Mouse (Mus musculus) liver, adult 2 months (tissue): ENCODE measurements around the gene Zfp831. TPM values are rescaled to one million over a fixed set of nuclear protein-coding genes. Genes with fewer than 3 reads are reported as not detected.

ENCODE experiments used
- DNase-seq: peaks from one replicate; pipeline ENCODE4 v3.0.0-alpha.2; 2011; ENCODE audit warnings: low read depth, low spot score; ENCODE audit errors: extremely low read depth
- H3K27ac ChIP-seq: fragments of 200-500 bp; replicated peaks from 2 replicates; pipeline ENCODE4 v1.5.1; 2012; ENCODE audit warnings: low read depth, mild to moderate bottlenecking, control low read depth, inconsistent platforms, low read length; ENCODE audit not compliant: insufficient read depth
- H3K27me3 ChIP-seq: fragments of 200-500 bp; 2 replicates; pipeline ENCODE4 v1.6.1; 2012; ENCODE audit warnings: mild to moderate bottlenecking, moderate library complexity, low read length, inconsistent platforms; ENCODE audit not compliant: control insufficient read depth, insufficient read depth
- H3K36me3 ChIP-seq: fragments of 200-500 bp; 2 replicates; pipeline ENCODE4 v1.6.1; 2012; ENCODE audit warnings: low read length, inconsistent platforms; ENCODE audit not compliant: control insufficient read depth, insufficient read depth
- H3K4me1 ChIP-seq: fragments of 200-500 bp; 2 replicates; pipeline ENCODE4 v1.6.1; 2011; ENCODE audit warnings: low read length; ENCODE audit not compliant: control insufficient read depth, insufficient read depth
- H3K4me3 ChIP-seq: fragments of 200-500 bp; 2 replicates; pipeline ENCODE4 v1.5.1; 2011; ENCODE audit warnings: low read depth, mild to moderate bottlenecking, control low read depth, low read length, moderate library complexity; ENCODE audit not compliant: insufficient read depth
- H3K79me2 ChIP-seq: fragments of 200-500 bp; 2 replicates; pipeline ENCODE4 v1.6.1; 2012; ENCODE audit warnings: inconsistent platforms, mild to moderate bottlenecking, low read length, moderate library complexity; ENCODE audit not compliant: control insufficient read depth, insufficient read depth
- H3K9ac ChIP-seq: fragments of 200-500 bp; 2 replicates; pipeline ENCODE4 v1.6.1; 2012; ENCODE audit warnings: low read depth, mild to moderate bottlenecking, control low read depth, inconsistent platforms, low read length
- CTCF ChIP-seq: fragments of 200-500 bp; IDR thresholded peaks from 2 replicates; pipeline ENCODE4 v1.5.1; 2011; ENCODE audit warnings: low read depth, low read length, control low read depth
- POLR2A ChIP-seq: fragments of 200-500 bp; IDR thresholded peaks from 2 replicates; pipeline ENCODE4 v1.6.1; 2011; ENCODE audit warnings: low read length, control low read depth; ENCODE audit not compliant: insufficient read depth; ENCODE audit errors: extremely low read depth
- WGBS: fragments of 180-500 bp; shearing (Covaris S2); methylation state at CpG from one replicate; pipeline ENCODE4 v1.1.7; 2018; 5-methylcytosine and 5-hydroxymethylcytosine counted together
- polyA plus RNA-seq: library from polyadenylated mRNA; depleted of rRNA; stranded (reverse); fragments of >200 nt; gene quantifications from 2 replicates; pipeline ENCODE4 v1.2.3, GENCODE M21; 2012
- total RNA-seq: library from RNA; depleted of rRNA; stranded (reverse); fragments of >200 nt; gene quantifications from 2 replicates; pipeline ENCODE4 v1.2.3, GENCODE M21; 2014

Gene Zfp831
- total and polyA plus RNA-seq, 2 experiments = 0.06 to 0.09 TPM

- DNase-seq = no peak
- Histone ChIP-seq H3K36me3 (no peaks in the 10 kb centered on the region), H3K9ac (no peak overlapping the region), H3K27ac (no peak overlapping the region), H3K79me2 (no peaks in the 10 kb centered on the region), H3K27me3 (no peaks in the 10 kb centered on the region), H3K4me3 (no peak overlapping the region), H3K4me1 (peaks cover 2% of the 10 kb centered on the region; the same call in 1 of the 2 replicates)
- TF ChIP-seq POLR2A = no peak
- WGBS = 71% methylated on average over 3 of the region's 3 CpGs
These were observed 25.5 kb downstream of the Zfp831 start for GRCm38 (mm10) chr2:174668806-174669205.

GRCm38 (mm10) chr2:174672506-174673190 lies 29.3 kb downstream of the Zfp831 start:
- H3K4me3 ChIP-seq = no peak overlapping the region; the same call in 1 of the 2 replicates
- H3K27ac ChIP-seq = no peak overlapping the region
- H3K9ac ChIP-seq = no peak overlapping the region
- peaks cover 2% of the 10 kb centered on the region; the same call in 1 of the 2 replicates for H3K4me1 ChIP-seq
- no peaks in the 10 kb centered on the region for H3K79me2 ChIP-seq
- no peaks in the 10 kb centered on the region for H3K36me3 ChIP-seq
- 34% methylated on average over 11 of the region's 11 CpGs for WGBS
- TF ChIP-seq CTCF (peak; percentile 39; the same call in 1 of the 2 replicates), POLR2A (no peak)
- H3K27me3 ChIP-seq = no peaks in the 10 kb centered on the region; the same call in 1 of the 2 replicates
- DNase-seq = peak; percentile 46

- peak overlapping the region; percentile 49 for H3K9ac ChIP-seq
- peak; percentile 59 for DNase-seq
- no peaks in the 10 kb centered on the region for H3K79me2 ChIP-seq
- H3K4me1 ChIP-seq = peaks cover 2% of the 10 kb centered on the region; the same call in 1 of the 2 replicates
- no peaks in the 10 kb centered on the region for H3K36me3 ChIP-seq
- H3K27ac ChIP-seq = no peak overlapping the region
- under 1% methylated on average over 25 of the region's 25 CpGs for WGBS
- peak overlapping the region; percentile 50 for H3K4me3 ChIP-seq
- H3K27me3 ChIP-seq = no peaks in the 10 kb centered on the region; the same call in 1 of the 2 replicates
- TF ChIP-seq CTCF (peak; percentile 88), POLR2A (no peak)
These were observed 30.4 kb downstream of the Zfp831 start for GRCm38 (mm10) chr2:174673592-174674286.

- H3K4me1 ChIP-seq = peaks cover 2% of the 10 kb centered on the region; the same call in 1 of the 2 replicates
- no peak for TF ChIP-seq CTCF
- TF ChIP-seq POLR2A = no peak
- no peaks in the 10 kb centered on the region for H3K79me2 ChIP-seq
- no peaks in the 10 kb centered on the region; the same call in 1 of the 2 replicates for H3K27me3 ChIP-seq
- H3K36me3 ChIP-seq = no peaks in the 10 kb centered on the region
- 11% methylated on average over 16 of the region's 16 CpGs for WGBS
- H3K4me3 ChIP-seq = no peak overlapping the region
- DNase-seq = no peak
- H3K9ac ChIP-seq = no peak overlapping the region
- no peak overlapping the region for H3K27ac ChIP-seq
These were observed 31.1 kb downstream of the Zfp831 start for GRCm38 (mm10) chr2:174674287-174675045.

- no peak overlapping the region for H3K4me3 ChIP-seq
- no peak for TF ChIP-seq POLR2A
- peak; percentile 86 for TF ChIP-seq CTCF
- DNase-seq = peak; percentile 54
- no peaks in the 10 kb centered on the region; the same call in 1 of the 2 replicates for H3K27me3 ChIP-seq
- H3K79me2 ChIP-seq = no peaks in the 10 kb centered on the region
- 13% methylated on average over 9 of the region's 9 CpGs for WGBS
- H3K27ac ChIP-seq = no peak overlapping the region
- H3K36me3 ChIP-seq = no peaks in the 10 kb centered on the region
- H3K9ac ChIP-seq = no peak overlapping the region
- H3K4me1 ChIP-seq = peaks cover 2% of the 10 kb centered on the region; the same call in 1 of the 2 replicates
These were observed 32.3 kb downstream of the Zfp831 start for GRCm38 (mm10) chr2:174675642-174676041.
